Mouse (Mus musculus) neural tube, embryonic 13.5 days (tissue): Measurements from ENCODE around the gene Klf3. TPM values are rescaled to one million over a fixed set of nuclear protein-coding genes. Genes with fewer than 3 reads are reported as not detected.
"Not testable (repeated sequence)": the region's sequence is repeated elsewhere in the genome, so short reads cannot be mapped to it uniquely, and the experiment has no call there.

ENCODE experiments used
- ATAC-seq: fragments of 200-750 bp; cut with Nextera tagmentation; 2 replicates; pipeline ENCODE4 v1.8.0; 2017; ENCODE audit warnings: low read depth, mild to moderate bottlenecking, moderate TSS enrichment, moderate library complexity
- H3K27ac ChIP-seq: fragments of 300-500 bp; sonication (generic); replicated peaks from 2 replicates; pipeline ENCODE4 v1.5.1; 2015; ENCODE audit warnings: moderate library complexity, mild to moderate bottlenecking, inconsistent platforms
- H3K27me3 ChIP-seq: fragments of 300-500 bp; sonication (generic); 2 replicates; pipeline ENCODE4 v1.6.1; 2015; ENCODE audit warnings: mild to moderate bottlenecking, inconsistent platforms
- H3K36me3 ChIP-seq: fragments of 300-500 bp; sonication (generic); 2 replicates; pipeline ENCODE4 v1.6.1; 2015; ENCODE audit warnings: mild to moderate bottlenecking, inconsistent platforms
- H3K4me1 ChIP-seq: fragments of 300-500 bp; sonication (generic); replicated peaks from 2 replicates; pipeline ENCODE4 v1.6.1; 2015; ENCODE audit warnings: inconsistent platforms
- H3K4me2 ChIP-seq: fragments of 300-500 bp; sonication (generic); 2 replicates; pipeline ENCODE4 v1.6.1; 2015; ENCODE audit warnings: inconsistent platforms, mild to moderate bottlenecking, moderate library complexity
- H3K4me3 ChIP-seq: fragments of 300-500 bp; sonication (generic); 2 replicates; pipeline ENCODE4 v1.5.1; 2015; ENCODE audit warnings: mild to moderate bottlenecking, inconsistent platforms
- H3K9ac ChIP-seq: fragments of 300-500 bp; sonication (generic); 2 replicates; pipeline ENCODE4 v1.6.1; 2015; ENCODE audit warnings: moderate library complexity, mild to moderate bottlenecking, inconsistent platforms
- H3K9me3 ChIP-seq: fragments of 300-500 bp; sonication (generic); 2 replicates; pipeline ENCODE4 v1.6.1; 2016; ENCODE audit warnings: inconsistent platforms
- WGBS: fragments of 180-500 bp; shearing (Covaris S2); methylation state at CpG from one replicate; pipeline ENCODE4 v1.1.7; 2015; 5-methylcytosine and 5-hydroxymethylcytosine counted together
- polyA plus RNA-seq: library from polyadenylated mRNA; unstranded; fragments of >200 nt; fragmentation: Nextera tagmentation; extraction: Ambion mirVana; gene quantifications from 2 replicates; pipeline ENCODE4 v1.2.1, GENCODE M21; 2015

Klf3 gene
- polyA plus RNA-seq, 1 experiment from 2014 or later: 23.8 TPM

DNA sequence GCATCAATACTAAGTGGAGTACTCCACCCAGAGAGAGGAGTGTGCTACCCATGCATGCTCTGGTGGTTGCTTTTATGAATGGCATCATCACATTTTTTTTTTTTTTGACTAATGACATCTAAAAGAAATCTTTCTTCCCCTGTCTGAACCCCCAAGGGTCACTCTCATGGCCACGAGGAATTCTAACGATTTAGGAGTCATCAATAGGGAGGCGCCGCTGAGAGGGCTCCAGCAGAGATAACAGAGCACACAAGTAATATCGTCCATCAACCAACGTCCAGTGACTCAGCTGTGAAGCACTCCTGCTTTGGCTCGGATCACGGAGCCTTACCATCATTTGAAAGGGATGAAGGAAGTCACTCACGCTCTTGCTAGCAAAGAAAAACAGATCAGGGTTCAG is 63.9 kb downstream of the Klf3 start:
- no peaks in the 10 kb centered on the region for H3K36me3 ChIP-seq

DNA sequence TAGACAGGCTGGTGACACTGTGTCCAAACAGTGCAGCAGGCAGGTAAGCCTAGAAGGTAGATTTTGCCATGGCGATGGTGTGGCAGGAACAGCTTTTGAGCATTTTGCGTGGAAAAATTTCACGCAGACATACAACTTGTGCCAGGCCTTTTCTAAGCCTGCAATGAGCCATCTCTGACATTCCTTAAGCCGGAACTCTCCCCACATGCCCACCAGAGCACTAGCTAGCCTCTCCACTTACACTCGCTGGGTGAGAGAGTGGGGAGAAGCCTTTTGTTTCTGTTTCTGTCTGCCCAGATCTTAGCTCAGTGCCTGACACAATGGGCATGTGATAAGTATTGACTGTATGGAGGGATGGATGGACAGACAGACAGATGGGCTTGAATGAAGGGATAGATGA is 64.4 kb downstream of the Klf3 start:
- Histone ChIP-seq H3K27ac (no peak overlapping the region), H3K27me3 (no peaks in the 10 kb centered on the region), H3K9ac (no peak overlapping the region), H3K4me1 (0 out of 2 replicates have a peak, but pooled peaks cover 4% of the 10 kb centered on the region), H3K4me3 (no peak overlapping the region), H3K9me3 (no peaks in the 10 kb centered on the region), H3K4me2 (no peak overlapping the region), H3K36me3 (no peaks in the 10 kb centered on the region)
- 91% methylated on average over 5 of the region's 5 CpGs for WGBS
- ATAC-seq: no peak

More for the DNA sequence above, 63.9 kb downstream of the Klf3 start:
- 58% methylated on average over 9 of the region's 9 CpGs for WGBS
- Histone ChIP-seq H3K4me3 (no peak overlapping the region), H3K9ac (no peak overlapping the region), H3K4me2 (no peak overlapping the region), H3K9me3 (no peaks in the 10 kb centered on the region), H3K27me3 (no peaks in the 10 kb centered on the region), H3K27ac (no peak overlapping the region), H3K4me1 (peaks cover 8% of the 10 kb centered on the region)
- ATAC-seq: no peak

DNA sequence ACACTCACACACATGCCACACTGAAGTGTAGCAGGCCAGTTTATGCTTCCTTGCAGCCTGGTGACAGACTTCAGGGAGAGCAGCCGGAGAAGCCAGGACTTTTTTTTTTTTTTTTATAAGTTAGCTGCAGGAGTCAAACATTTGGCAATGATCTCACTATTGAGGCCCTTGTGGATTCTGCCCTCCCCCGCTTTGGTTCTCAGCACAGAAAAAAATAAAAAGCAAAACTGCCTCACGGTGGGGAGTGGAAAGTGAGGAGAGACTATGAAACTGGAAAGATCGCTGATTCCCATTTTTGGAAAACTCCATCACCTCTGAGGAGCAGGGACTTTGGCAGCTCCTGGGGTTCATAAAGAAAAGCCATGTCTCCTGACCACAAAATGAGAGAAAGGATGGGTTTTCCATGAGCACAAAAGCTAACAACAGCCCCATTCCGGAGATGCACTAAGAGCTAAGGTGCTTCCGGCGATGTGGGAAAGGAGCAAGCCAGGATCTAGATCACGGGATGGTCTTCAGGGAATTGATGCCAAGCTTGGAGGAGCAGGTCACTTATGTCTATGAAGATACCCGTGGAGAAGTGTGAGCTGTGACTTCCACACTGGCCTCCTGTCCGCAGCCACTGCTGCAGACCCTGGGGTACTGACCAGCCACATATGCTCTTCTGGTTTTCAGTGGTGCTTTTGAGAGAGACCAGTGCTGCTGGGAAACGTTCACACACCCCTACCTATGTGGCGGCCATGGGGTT is 73.1 kb downstream of the Klf3 start:
- Histone ChIP-seq H3K27ac (peak overlapping the region; percentile 87), H3K9me3 (0 out of 2 replicates have a peak, but pooled peaks cover 8% of the 10 kb centered on the region), H3K4me2 (no peak overlapping the region), H3K27me3 (no peaks in the 10 kb centered on the region), H3K36me3 (no peaks in the 10 kb centered on the region), H3K4me3 (no peak overlapping the region), H3K9ac (no peak overlapping the region), H3K4me1 (peaks cover 35% of the 10 kb centered on the region)
- ATAC-seq: no peak
- 78% methylated on average over 12 of the region's 12 CpGs for WGBS

DNA sequence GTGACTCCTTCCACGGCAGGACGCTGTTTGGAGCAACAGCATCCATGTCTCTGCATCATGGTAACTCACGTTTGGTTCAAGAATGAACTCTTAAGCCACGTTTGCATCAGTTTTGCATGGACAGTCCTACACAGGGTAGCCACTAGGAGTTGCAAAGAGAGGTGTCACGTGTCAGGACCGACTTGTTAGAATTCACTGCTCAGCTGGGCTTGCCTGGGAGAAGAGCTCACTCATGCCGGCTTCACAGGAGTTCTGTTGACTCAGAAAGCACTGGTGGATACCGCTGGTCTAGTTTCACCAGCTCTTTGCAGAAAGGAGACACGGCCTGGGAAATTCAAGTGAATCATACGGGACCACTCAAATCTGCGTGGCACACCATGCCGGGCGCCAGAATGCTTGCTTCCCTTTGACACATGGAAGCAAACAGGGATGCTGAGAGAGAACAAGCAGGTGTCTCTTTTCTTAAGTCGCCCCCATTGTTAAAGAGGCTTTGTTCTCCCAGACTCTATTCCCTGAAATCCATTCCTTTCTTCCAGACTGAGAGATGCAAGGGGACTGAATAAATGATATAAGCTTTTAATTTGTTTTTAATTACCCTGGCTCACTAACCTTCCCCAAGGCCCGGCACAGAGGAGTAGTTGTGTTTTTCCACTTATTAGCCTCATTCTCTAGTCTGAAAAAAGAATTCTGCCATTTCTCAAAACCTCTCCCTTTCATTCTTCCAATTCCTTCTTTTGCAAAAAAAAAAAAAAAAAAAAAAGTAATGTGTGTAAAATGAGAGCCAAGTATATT is 74.2 kb downstream of the Klf3 start:
- H3K4me3 ChIP-seq: no peak overlapping the region
- H3K4me1 ChIP-seq: peaks cover 35% of the 10 kb centered on the region
- no peaks in the 10 kb centered on the region for H3K36me3 ChIP-seq
- 0 out of 2 replicates have a peak overlapping the region, but pooled peaks have one; percentile 43 for H3K9ac ChIP-seq
- H3K4me2 ChIP-seq: peak overlapping the region; percentile 20; the same call in 1 of the 2 replicates
- 0 out of 2 replicates have a peak, but pooled peaks cover 8% of the 10 kb centered on the region for H3K9me3 ChIP-seq
- ATAC-seq: peak; percentile 45; the same call in 1 of the 2 replicates
- WGBS: 23% methylated on average over 15 of the region's 15 CpGs
- H3K27me3 ChIP-seq: no peaks in the 10 kb centered on the region
- H3K27ac ChIP-seq: peak overlapping the region; percentile 87

DNA sequence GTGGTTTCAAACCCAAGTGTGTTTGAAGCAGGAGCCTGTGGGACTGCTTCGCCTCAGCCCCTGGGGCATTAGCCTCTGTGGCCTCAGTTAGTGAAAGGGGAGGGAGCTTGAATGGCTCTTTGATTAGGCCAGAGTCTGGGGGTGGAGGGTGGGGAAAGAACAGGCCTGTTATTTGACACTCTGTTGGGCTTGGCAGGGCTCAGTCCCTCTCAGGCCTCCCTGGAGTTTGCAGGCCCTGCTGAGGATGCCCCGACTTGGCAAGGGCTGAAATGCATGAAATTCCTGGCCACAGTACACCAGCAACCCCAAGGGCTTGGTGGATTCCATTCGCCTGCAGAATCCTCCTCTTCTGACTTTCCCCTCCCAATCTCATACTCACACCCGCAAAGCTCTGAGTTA is 74.8 kb downstream of the Klf3 start:
- no peaks in the 10 kb centered on the region for H3K36me3 ChIP-seq
- 6% methylated on average over 4 of the region's 4 CpGs for WGBS
- H3K9me3 ChIP-seq: 0 out of 2 replicates have a peak, but pooled peaks cover 8% of the 10 kb centered on the region
- H3K4me2 ChIP-seq: no peak overlapping the region
- no peak overlapping the region for H3K4me3 ChIP-seq
- peaks cover 35% of the 10 kb centered on the region for H3K4me1 ChIP-seq
- peak; percentile 91 for ATAC-seq
- no peak overlapping the region for H3K9ac ChIP-seq
- no peaks in the 10 kb centered on the region for H3K27me3 ChIP-seq
- H3K27ac ChIP-seq: peak overlapping the region; percentile 87; the same call in 1 of the 2 replicates

DNA sequence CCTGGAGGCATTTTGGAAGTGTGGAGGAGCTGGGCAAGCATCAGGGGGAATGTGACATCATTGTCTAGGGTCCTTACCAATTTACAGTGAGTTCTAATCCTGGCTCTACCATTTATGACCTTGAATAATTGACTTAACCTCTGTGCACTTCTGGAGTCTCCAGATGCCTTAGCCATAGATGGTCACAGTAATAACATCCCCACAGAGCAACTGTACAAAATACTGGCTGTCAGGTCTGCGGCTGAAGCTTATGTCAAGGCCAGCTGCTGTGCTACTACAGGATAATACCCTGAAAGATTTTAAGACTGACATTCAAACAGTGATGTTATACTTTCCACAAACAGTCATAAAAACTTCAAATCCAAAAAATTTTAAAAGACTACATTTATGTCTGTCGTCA is 75.3 kb downstream of the Klf3 start:
- 74% methylated on average over 2 of the region's 2 CpGs for WGBS
- ATAC-seq: no peak
- H3K27ac ChIP-seq: peak overlapping the region; percentile 87; the same call in 1 of the 2 replicates
- H3K27me3 ChIP-seq: no peaks in the 10 kb centered on the region
- H3K4me3 ChIP-seq: no peak overlapping the region
- peaks cover 35% of the 10 kb centered on the region for H3K4me1 ChIP-seq
- H3K9me3 ChIP-seq: 0 out of 2 replicates have a peak, but pooled peaks cover 8% of the 10 kb centered on the region
- H3K4me2 ChIP-seq: no peak overlapping the region
- no peaks in the 10 kb centered on the region for H3K36me3 ChIP-seq
- no peak overlapping the region for H3K9ac ChIP-seq

DNA sequence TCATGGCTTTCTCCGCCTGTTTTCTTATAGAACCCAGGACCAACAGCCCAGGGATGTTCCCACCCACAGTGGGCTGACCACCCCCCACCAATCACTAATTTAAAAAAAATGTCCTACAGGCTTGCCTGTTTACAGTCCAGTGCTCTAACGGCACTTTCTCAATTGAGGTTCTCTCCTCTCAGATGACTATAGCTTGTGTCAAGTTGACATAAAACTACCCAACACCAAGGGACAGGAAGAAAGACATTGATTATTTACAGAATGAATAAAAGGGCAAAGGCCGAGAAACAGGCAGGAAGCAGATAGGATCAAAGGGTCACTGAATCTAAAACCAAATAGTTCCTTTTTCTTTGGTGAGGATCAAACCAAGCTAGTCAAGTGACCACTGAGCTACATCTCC is 76.1 kb downstream of the Klf3 start:
- Histone ChIP-seq H3K9ac (no peak overlapping the region), H3K27me3 (no peaks in the 10 kb centered on the region), H3K27ac (peak overlapping the region; percentile 57), H3K4me3 (no peak overlapping the region), H3K4me2 (no peak overlapping the region), H3K4me1 (peaks cover 42% of the 10 kb centered on the region), H3K9me3 (0 out of 2 replicates have a peak, but pooled peaks cover 5% of the 10 kb centered on the region), H3K36me3 (no peaks in the 10 kb centered on the region)
- WGBS: 50% methylated on average over 3 of the region's 3 CpGs
- no peak for ATAC-seq

DNA sequence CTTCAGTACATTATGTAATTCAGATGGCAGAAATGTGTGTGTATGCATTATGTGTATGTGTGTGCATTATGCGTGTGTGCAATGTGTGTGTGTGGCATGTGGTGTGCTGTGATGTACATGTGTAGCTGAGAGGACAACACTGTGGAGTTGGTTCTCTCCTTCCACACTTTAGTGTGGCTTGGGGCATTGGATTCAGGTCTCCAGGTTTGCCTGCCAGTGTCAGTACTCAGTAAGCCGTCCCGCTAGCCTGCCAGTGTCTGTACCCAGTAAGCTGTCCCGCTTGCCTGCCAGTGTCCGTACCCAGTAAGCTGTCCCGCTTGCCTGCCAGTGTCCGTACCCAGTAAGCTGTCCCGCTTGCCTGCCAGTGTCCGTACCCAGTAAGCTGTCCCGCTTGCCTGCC is 78.4 kb downstream of the Klf3 start:
- WGBS: 98% methylated on average over 8 of the region's 10 CpGs
- not testable (repeated sequence) for H3K27ac ChIP-seq, H3K9me3 ChIP-seq, H3K4me2 ChIP-seq, ATAC-seq, H3K27me3 ChIP-seq, H3K4me3 ChIP-seq, H3K9ac ChIP-seq, H3K36me3 ChIP-seq
- H3K4me1 ChIP-seq: peaks cover 35% of the 10 kb centered on the region

DNA sequence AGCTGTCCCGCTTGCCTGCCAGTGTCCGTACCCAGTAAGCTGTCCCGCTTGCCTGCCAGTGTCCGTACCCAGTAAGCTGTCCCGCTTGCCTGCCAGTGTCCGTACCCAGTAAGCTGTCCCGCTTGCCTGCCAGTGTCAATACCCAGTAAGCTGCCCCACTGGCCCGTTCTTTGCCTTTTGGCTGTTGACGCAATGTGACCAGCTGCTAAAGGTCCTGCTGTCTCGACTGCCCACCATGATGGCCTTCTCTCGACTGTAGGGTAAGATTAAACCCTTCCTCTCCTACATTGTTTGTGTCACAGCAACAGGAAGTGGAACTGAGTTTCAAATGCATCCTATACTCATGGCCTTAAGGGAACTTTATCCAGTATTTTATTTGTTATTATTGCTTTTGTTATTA is 78.8 kb downstream of the Klf3 start:
- H3K9ac ChIP-seq, H3K4me3 ChIP-seq, ATAC-seq, H3K36me3 ChIP-seq, H3K4me2 ChIP-seq, H3K27ac ChIP-seq, H3K9me3 ChIP-seq, H3K27me3 ChIP-seq: not testable (repeated sequence)
- WGBS: 91% methylated on average over 8 of the region's 11 CpGs
- H3K4me1 ChIP-seq: peaks cover 31% of the 10 kb centered on the region

Other genes with a start within 250 kb of the Klf3 start
- 0.60 and 1.2 TPM in 2 replicates for gene Tlr1, start 130.2 kb downstream of the Klf3 start, polyA plus RNA-seq
- 0.54 and 0.85 TPM in 2 replicates for gene Tlr6, start 156.7 kb downstream of the Klf3 start, polyA plus RNA-seq
- gene Fam114a1, start 166.7 kb downstream of the Klf3 start, polyA plus RNA-seq: 15.4 and 17.9 TPM in 2 replicates